Mouse (Mus musculus): ENCODE results near the gene Rgs8.

Rgs8 gene

DNA sequence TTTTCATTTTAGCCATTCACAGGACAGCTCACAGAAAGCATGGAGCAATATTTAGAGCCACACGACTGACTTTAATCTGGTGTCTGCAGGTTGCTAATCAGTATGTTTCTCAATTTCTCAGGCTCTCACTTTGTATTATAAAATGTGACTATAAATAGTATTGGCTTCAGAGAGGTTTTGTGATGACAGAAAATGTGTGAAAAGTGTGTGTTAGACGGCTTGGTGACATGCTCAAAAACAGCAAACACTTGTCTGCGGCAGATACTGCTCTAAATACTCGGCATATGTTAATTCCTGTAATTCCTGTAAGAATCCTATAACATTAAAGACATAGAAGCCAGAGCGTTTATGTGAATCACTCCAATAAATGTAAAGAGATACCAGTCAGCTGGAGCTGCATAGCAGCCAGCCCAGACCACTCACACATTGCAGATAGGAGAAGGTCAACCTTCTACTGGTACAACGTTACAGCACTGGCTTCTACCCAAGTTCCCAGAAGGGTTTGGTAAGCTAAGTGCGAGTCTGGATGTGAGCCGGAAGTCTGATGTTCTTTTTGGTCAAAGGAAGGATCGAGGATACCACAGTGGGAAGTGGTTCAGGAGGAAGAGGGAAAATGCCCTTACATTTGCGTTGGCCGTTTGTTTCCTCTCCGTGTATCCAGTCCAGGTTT, 95.2 kb downstream of the Rgs8 start:
- DNase-seq = no peak

DNA sequence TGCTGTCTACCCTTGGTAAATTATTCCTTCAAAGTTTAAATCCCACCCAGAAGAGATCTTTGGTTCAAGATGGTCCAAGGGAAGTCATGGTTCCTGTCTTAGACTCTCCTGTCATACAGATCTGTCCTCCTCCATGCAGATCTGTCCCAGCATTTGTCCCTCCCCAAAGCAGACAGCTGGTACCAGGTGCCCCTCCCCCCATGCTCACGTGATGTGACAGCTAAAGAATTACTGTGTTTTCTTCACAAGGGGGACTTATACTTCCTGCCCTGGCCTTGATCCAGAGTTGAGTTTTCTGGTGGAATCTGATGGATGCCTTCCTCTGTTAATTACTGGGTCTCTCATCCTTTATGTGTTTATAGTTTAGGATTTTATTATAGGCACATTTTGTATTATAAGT, 95.7 kb downstream of the Rgs8 start:
- DNase-seq = no peak

DNA sequence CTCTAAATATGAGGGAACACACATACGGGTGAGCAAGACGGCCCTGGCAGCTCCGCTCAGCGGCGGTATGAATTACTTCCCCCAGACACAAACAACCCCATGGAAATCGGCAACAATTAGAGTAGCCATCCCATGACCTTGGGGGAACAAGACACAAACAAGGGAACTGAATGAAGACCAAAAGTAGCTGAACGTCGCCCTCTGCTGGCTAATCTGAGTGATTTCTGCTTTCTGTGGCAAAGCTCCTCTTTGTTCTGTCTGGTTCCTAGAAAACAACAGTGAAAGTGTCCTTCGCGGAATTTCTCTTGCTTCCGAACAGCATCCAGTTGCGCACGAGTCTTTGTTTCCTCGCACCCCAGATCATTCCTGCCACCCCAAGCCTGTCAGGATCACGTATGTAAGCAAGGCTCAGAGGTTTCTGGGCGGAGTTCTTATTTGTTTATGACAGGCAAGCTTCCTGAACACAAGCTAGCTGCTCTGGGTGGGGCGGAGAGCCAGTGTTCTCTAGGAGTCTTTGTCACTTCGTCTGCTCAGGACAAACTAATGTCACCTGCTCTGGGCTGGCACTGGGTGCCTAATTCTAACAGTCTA, 96.5 kb downstream of the Rgs8 start, which contains the start of gene Rnasel:
Gene Rnasel, plus strand, starts transcription at position 216 of the 591 bp plus-strand sequence.
- DNase-seq = peak; percentile 65

All from cerebellum, adult 8-10 months (tissue).